Mouse (Mus musculus): ENCODE results near the gene Rnd3. TPM values are rescaled to one million over a fixed set of nuclear protein-coding genes. Genes with fewer than 3 reads are reported as not detected.

Gene Rnd3
- polyA plus RNA-seq (2015; fragmentation: Nextera tagmentation; extraction: Ambion mirVana): 244 and 250 TPM in 2 replicates

GRCm38 (mm10) chr2:51148975-51149374 is at the start of gene Rnd3:
TSS of gene Rnd3 (minus strand) at chr2:51149111.
- Histone ChIP-seq H3K36me3 (no peaks in the 10 kb centered on the region), H3K27me3 (no peaks in the 10 kb centered on the region), H3K27ac (peak within 1 kb of the TSS; percentile 97), H3K4me2 (peak within 1 kb of the TSS; percentile 65), H3K9me3 (no peaks in the 10 kb centered on the region), H3K9ac (peak within 1 kb of the TSS; percentile 100), H3K4me1 (replicated peaks) (peaks cover 12% of the 10 kb centered on the region), H3K4me3 (peak within 1 kb of the TSS; percentile 96)
- ATAC-seq (ENCODE audit: low FRiP score): peak; percentile 77
- under 1% methylated on average over 25 of the region's 25 CpGs for WGBS

DNA sequence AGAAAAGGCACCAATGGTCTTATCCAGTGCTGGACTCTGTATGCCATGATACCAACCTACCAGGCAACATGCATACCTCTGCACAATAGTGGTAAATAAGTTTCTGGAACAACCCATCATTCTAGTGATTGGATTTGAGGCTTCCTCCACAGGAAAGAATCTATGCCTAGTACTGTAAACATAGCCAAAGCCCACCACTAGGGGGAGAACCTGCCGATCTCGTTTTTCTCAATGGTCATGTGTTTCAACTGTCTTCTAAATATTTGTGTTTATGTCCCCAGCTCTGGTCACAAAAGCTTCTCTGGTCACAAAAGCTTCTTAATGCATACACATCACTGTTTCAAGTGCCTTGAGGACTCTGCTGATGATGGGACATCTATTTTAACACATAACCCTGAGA is 43.4 kb upstream of the Rnd3 start:
- H3K4me3 ChIP-seq: no peak overlapping the region
- whole genome bisulfite sequencing: 71% methylated on average over 2 of the region's 2 CpGs

GRCm38 (mm10) chr2:51185762-51186161 is 36.9 kb upstream of the Rnd3 start:
- Histone ChIP-seq H3K36me3 (no peaks in the 10 kb centered on the region), H3K9ac (no peak overlapping the region), H3K9me3 (no peaks in the 10 kb centered on the region), H3K27me3 (no peaks in the 10 kb centered on the region), H3K4me2 (no peak overlapping the region), H3K4me3 (no peak overlapping the region), H3K4me1 (replicated peaks) (no peaks in the 10 kb centered on the region), H3K27ac (no peak overlapping the region)
- WGBS: 92% methylated on average over 2 of the region's 2 CpGs
- ATAC-seq (ENCODE audit: low FRiP score): no peak

More for the DNA sequence above, 43.4 kb upstream of the Rnd3 start:
- Histone ChIP-seq H3K36me3 (no peaks in the 10 kb centered on the region), H3K9ac (no peak overlapping the region), H3K4me1 (replicated peaks) (no peaks in the 10 kb centered on the region), H3K27ac (no peak overlapping the region), H3K9me3 (no peaks in the 10 kb centered on the region), H3K27me3 (no peaks in the 10 kb centered on the region), H3K4me2 (no peak overlapping the region)
- no peak for ATAC-seq (ENCODE audit: low FRiP score)

DNA sequence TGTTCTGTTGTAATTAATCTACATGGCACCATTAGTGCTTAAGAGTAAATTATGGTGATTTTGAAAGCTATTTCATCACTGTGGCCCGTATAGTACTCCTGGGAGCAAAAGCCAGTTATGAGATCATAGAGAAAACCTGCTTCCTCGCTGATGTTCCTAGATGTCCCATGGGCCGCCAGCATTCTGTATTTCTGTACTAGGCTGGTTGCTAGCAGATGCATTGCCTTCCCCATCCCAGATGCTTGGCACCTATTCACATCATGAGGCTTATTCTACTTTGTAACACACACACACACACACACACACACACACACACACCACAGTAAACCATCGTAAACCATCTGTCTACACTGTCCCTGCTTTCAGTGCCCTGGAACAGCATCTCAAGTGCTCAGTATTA is 34.1 kb upstream of the Rnd3 start:
- Histone ChIP-seq H3K4me3 (no peak overlapping the region), H3K4me1 (replicated peaks) (no peaks in the 10 kb centered on the region), H3K9ac (no peak overlapping the region), H3K4me2 (no peak overlapping the region), H3K27me3 (no peaks in the 10 kb centered on the region), H3K9me3 (no peaks in the 10 kb centered on the region), H3K36me3 (no peaks in the 10 kb centered on the region), H3K27ac (no peak overlapping the region)
- ATAC-seq (ENCODE audit: low FRiP score): no peak
- WGBS: 63% methylated on average over 4 of the region's 4 CpGs

- Histone ChIP-seq H3K4me3 (no peak overlapping the region), H3K27me3 (no peaks in the 10 kb centered on the region), H3K9ac (no peak overlapping the region), H3K4me1 (replicated peaks) (no peaks in the 10 kb centered on the region), H3K27ac (no peak overlapping the region), H3K36me3 (no peaks in the 10 kb centered on the region), H3K4me2 (no peak overlapping the region), H3K9me3 (no peaks in the 10 kb centered on the region)
- ATAC-seq (ENCODE audit: low FRiP score): no peak
Measured at GRCm38 (mm10) chr2:51181376-51181775, 32.5 kb upstream of the Rnd3 start.

DNA sequence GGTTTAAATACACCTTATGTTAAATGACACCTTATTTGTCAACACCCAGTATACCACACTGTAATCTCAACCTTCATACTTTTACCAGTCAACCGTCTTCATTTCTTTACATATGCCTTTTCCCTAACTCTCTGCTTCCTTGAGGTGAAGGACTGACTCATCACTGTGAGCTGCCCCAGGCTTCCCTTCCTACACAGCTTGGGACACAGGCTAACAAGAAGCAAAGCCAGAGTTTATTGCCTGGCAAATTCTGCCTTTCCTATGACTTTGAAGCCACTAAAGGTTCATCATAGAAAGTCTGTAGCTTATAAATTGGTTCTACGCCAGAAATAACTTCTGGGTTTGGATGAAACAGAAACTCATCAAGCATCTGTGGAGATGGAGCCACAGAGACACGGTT is 30.2 kb upstream of the Rnd3 start:
- H3K4me3 ChIP-seq: no peak overlapping the region
- no peak overlapping the region for H3K4me2 ChIP-seq
- no peak overlapping the region for H3K27ac ChIP-seq
- WGBS: 89% methylated on average over 3 of the region's 3 CpGs
- H3K9ac ChIP-seq: no peak overlapping the region
- no peaks in the 10 kb centered on the region for H3K27me3 ChIP-seq
- no peaks in the 10 kb centered on the region for H3K36me3 ChIP-seq
- no peaks in the 10 kb centered on the region for H3K4me1 ChIP-seq (replicated peaks)
- ATAC-seq (ENCODE audit: low FRiP score): no peak
- no peaks in the 10 kb centered on the region for H3K9me3 ChIP-seq

- H3K9me3 ChIP-seq: no peaks in the 10 kb centered on the region
- H3K36me3 ChIP-seq: no peaks in the 10 kb centered on the region
- H3K27me3 ChIP-seq: no peaks in the 10 kb centered on the region
- H3K9ac ChIP-seq: no peak overlapping the region
- 73% methylated on average over 3 of the region's 3 CpGs for WGBS
- no peaks in the 10 kb centered on the region for H3K4me1 ChIP-seq (replicated peaks)
- ATAC-seq (ENCODE audit: low FRiP score): no peak
- no peak overlapping the region for H3K27ac ChIP-seq
- H3K4me3 ChIP-seq: no peak overlapping the region
- H3K4me2 ChIP-seq: no peak overlapping the region
Measured at GRCm38 (mm10) chr2:51177615-51178014, 28.7 kb upstream of the Rnd3 start.

GRCm38 (mm10) chr2:51175276-51175675 is 26.4 kb upstream of the Rnd3 start:
- Histone ChIP-seq H3K9ac (no peak overlapping the region), H3K4me3 (no peak overlapping the region), H3K4me1 (replicated peaks) (no peaks in the 10 kb centered on the region), H3K27me3 (no peaks in the 10 kb centered on the region), H3K36me3 (no peaks in the 10 kb centered on the region), H3K27ac (no peak overlapping the region), H3K9me3 (no peaks in the 10 kb centered on the region), H3K4me2 (no peak overlapping the region)
- no peak for ATAC-seq (ENCODE audit: low FRiP score)
- WGBS: 84% methylated on average over 5 of the region's 5 CpGs

DNA sequence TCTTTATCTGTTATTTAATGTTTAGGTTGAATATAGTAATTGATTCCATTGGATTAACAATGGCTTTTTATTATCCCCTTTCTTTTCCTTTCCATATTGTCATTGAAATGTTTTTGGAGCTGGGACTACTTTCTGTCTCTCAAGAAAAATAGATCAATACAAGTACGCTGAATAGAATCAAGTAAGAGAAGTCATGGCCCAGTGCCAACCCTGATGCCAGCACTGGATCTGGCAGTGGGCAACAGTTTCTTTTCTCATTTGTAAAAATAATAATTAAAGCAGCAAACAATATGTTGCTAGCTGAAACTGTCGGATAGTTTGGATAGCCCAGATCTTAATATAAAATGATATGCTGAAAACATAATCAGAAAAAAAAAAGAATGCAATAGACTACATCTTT is 12.2 kb upstream of the Rnd3 start:
- no peak overlapping the region for H3K27ac ChIP-seq
- H3K27me3 ChIP-seq: no peaks in the 10 kb centered on the region
- no peaks in the 10 kb centered on the region for H3K9me3 ChIP-seq
- H3K4me1 ChIP-seq (replicated peaks): no peaks in the 10 kb centered on the region
- H3K4me2 ChIP-seq: no peak overlapping the region
- no peaks in the 10 kb centered on the region for H3K36me3 ChIP-seq
- no peak overlapping the region for H3K4me3 ChIP-seq
- no peak for ATAC-seq (ENCODE audit: low FRiP score)
- 66% methylated on average over 2 of the region's 2 CpGs for WGBS
- no peak overlapping the region for H3K9ac ChIP-seq

DNA sequence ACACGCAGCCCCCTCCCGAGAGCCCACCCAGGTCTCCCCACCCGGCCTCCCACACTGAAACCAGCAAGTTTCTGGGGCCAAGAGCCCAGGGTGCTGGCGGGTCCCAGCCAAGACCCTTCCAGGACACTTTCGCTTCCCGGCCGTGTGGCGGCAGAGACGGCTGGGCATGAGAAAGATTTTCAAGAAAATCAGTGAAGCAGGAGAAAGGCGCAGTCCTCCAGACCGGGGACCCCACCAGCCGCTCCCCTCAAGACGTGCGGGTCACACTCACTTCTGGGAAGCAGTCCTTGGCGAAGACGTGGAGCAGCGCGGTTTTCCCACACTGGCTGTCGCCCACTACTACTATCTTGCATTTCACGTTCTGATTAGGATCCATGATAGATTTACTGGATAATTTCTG is 457 bp downstream of the Rnd3 start:
- ATAC-seq (ENCODE audit: low FRiP score): peak; percentile 40
- Histone ChIP-seq H3K27me3 (no peaks in the 10 kb centered on the region), H3K4me3 (peak overlapping the region; percentile 96), H3K4me2 (peak overlapping the region; percentile 65), H3K4me1 (replicated peaks) (peaks cover 17% of the 10 kb centered on the region), H3K9ac (peak overlapping the region; percentile 100), H3K36me3 (no peaks in the 10 kb centered on the region), H3K9me3 (no peaks in the 10 kb centered on the region), H3K27ac (peak overlapping the region; percentile 97)
- 0% methylated on average over 20 of the region's 20 CpGs for WGBS

DNA sequence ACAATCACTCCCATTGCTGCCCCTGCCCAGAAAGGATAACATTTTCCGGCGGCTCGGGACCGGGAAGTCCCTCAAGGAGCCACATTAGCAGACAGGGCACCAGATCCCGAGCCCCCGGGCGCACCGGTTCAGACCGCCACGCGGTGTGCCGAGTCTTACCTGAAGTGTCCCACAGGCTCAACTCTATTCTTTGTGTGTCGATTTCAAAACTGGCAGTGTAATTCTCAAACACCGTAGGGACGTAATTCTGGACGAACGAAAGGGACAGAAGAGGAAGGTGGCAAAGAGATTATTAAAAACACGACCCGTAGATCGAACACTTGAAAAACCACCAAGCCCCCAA is 875 bp downstream of the Rnd3 start:
- Histone ChIP-seq H3K27me3 (no peaks in the 10 kb centered on the region), H3K27ac (peak overlapping the region; percentile 97), H3K4me1 (replicated peaks) (peaks cover 21% of the 10 kb centered on the region), H3K9me3 (no peaks in the 10 kb centered on the region), H3K4me3 (peak overlapping the region; percentile 96), H3K9ac (peak overlapping the region; percentile 100), H3K36me3 (no peaks in the 10 kb centered on the region), H3K4me2 (peak overlapping the region; percentile 65)
- ATAC-seq (ENCODE audit: low FRiP score): peak; percentile 15; the same call in 1 of the 2 replicates
- 0% methylated on average over 20 of the region's 20 CpGs for WGBS

GRCm38 (mm10) chr2:51147318-51148064 is 1.4 kb downstream of the Rnd3 start:
- WGBS: under 1% methylated on average over 45 of the region's 45 CpGs

DNA sequence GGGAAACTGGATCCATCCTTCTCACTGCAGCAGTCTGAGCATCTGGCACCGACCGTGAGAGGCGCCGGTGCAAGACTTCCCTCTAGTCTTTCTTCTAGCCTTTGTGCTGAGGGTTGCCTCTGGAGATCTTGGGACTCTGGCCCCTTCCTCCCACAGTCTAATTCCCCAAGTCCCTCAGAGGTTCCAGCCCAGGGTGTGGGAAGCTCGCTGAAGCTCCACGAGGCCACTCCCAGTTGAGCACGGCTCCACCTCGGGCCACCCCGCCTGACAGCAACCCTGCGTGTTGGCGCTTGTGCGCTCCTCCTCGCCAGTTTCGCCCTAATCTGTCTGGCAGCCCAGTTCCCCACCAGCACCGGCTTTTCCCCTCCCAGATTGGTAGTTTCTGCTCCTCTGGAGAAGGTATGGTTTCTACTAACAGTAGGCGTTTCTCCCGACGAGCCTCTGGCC is 2.0 kb downstream of the Rnd3 start:
- WGBS: 0% methylated on average over 18 of the region's 18 CpGs
- Histone ChIP-seq H3K36me3 (no peaks in the 10 kb centered on the region; the same call in 1 of the 2 replicates), H3K4me3 (peak overlapping the region; percentile 96), H3K9me3 (no peaks in the 10 kb centered on the region), H3K27ac (peak overlapping the region; percentile 97), H3K27me3 (no peaks in the 10 kb centered on the region), H3K4me2 (peak overlapping the region; percentile 65), H3K9ac (peak overlapping the region; percentile 100), H3K4me1 (replicated peaks) (peaks cover 32% of the 10 kb centered on the region)
- ATAC-seq (ENCODE audit: low FRiP score): peak; percentile 67

More at GRCm38 (mm10) chr2:51147318-51148064, 1.4 kb downstream of the Rnd3 start:
- Histone ChIP-seq H3K27ac (peak overlapping the region; percentile 97), H3K27me3 (no peaks in the 10 kb centered on the region), H3K4me1 (replicated peaks) (peaks cover 26% of the 10 kb centered on the region), H3K9me3 (no peaks in the 10 kb centered on the region), H3K36me3 (no peaks in the 10 kb centered on the region; the same call in 1 of the 2 replicates), H3K4me3 (peak overlapping the region; percentile 96), H3K4me2 (peak overlapping the region; percentile 65), H3K9ac (peak overlapping the region; percentile 100)
- peak; percentile 64 for ATAC-seq (ENCODE audit: low FRiP score)

Measured in hindbrain, embryonic 13.5 days (tissue).